Mouse (Mus musculus) lung, postnatal 10 days (tissue): Measurements from ENCODE around the gene Dock2.
A peak's percentile ranks its signal among the peaks of the same experiment; 100 is the strongest.

Experiments used
- DNase-seq: peaks from one replicate; pipeline ENCODE4 v3.0.0; 2021

Gene Dock2

DNA sequence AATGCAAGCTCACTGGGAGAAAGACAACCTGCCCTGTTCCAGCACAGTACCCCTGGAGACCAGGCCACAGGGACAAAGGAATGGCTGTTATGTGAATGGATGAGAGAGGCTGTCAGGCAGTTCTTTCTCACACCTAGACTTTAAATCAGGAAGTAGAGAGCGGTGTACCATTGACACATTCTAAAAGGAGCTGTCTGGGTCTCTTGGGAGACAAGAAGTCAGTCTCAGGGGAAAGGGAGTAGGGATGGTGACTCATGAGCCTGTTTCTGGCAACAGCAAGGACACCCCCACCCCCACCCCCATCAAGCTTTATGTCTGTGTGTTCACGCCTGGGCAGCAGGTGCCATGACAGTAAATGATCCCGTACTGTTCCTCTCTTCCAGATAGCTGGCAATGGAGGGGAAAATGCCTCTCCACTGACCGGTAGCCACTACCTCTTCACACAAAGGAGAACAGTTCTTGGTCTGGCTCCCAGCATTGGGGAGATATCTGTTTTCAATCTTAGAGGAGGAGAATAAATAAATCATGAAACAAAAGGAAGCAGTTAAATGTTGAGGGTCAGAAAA is 439.9 kb downstream of the Dock2 start:
- DNase-seq: no peak

DNA sequence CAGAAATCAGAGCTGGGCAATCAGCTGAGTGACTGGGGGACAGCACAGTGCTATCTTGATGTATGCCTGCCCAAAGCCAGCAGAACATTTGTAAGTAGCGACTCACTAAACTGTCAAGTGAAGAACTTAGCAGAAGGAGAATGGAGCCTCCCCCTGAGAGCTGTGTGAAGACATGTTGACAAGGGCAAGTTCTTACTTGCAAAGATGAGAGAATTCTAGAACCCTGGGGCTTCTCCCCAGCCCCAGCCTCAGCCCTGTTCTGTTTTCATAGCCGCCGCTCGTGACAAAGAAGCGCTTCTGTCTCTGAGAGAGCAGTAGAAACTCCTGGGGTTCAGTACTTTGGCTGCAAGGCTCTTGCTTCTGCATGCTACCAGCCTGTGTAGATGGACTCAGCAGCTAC is 444.0 kb downstream of the Dock2 start:
- no peak for DNase-seq

DNA sequence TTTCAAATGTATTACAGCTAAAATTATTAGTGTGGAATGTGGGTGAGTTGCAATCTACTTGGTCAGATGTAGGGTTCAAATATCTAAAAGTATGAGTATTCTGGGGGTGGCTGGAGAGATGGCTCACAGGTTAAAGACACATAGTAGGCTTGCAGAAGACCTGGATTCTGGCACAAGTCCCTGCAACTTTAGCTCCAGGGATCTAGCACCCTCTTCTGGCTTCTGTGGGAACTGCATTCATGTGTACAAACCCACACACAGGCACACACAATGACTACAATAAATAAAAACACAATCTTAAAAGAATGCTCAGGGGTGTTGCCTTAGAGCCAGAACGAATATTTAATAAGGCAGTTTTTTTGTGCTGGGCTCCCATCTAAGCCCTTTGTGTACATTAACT is 445.8 kb downstream of the Dock2 start:
- DNase-seq: no peak

DNA sequence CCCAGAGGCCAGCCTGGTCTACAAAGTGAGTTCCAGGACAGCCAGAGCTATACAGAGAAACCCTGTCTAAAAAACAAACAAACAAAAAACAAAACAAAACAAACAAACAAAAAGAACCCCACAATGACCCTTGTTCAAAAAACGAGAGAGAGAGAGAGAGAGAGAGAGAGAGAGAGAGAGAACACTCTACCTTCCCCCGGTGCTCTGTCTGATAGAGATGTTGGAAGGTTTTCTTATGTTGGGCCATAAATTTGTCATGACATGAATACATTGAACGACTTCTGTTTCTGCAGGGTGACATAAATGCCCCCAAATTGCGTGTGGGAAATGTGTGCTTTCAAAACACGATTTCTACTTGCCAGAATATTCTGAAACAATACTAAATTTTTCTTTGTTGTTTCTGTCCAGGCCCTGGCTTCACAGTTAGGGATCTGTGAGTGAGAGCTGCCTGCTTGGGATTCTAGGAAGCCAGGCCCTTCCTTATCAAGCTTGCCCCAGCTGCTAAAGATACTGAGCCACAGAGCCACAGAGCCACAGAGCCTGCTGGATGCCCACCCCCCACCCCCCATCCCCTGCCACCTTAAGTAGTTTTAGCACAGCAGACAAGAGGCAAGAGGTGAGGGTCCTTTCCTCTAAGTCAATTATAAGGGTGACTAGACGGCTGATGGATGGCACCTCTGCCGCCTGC is 451.2 kb downstream of the Dock2 start:
- DNase-seq: no peak

DNA sequence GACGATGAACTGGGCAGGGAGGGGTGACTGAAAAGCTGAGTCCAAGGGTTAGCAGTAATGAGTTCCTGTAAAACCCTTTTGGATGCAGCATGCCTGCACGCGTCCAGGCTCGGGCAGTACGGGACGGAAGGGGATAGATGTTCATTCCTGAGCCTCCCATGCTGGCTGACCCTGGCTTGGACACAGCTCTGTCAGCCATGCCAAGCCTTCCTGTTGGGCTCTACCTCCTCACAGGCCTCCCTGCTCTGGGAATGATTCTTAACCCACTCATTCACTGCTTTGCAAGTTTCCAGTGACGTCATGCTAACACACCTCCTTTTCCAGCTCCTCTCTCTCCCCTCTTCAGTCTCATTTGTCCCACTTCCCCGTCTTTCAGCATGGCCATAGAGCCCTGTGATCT is 460.0 kb downstream of the Dock2 start:
- no peak for DNase-seq

DNA sequence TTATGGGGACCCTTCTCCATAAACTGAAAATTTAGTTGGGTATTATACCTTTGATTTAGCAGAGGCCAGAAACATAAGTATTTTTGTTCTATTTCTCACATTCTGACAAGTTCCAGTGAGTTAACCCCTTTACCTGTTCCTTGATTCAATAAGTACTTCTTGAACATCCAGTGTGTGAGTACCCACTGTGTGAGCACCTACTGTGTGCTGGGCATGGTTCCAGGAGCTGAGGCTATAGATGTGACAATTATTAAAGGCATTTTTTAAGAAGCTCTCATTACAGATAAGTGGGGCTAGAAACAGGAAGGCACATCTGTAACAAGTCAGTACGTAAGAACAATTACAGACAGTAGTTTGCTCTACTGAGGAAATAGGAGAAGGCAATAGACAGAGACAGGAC is 464.4 kb downstream of the Dock2 start:
- DNase-seq: no peak

DNA sequence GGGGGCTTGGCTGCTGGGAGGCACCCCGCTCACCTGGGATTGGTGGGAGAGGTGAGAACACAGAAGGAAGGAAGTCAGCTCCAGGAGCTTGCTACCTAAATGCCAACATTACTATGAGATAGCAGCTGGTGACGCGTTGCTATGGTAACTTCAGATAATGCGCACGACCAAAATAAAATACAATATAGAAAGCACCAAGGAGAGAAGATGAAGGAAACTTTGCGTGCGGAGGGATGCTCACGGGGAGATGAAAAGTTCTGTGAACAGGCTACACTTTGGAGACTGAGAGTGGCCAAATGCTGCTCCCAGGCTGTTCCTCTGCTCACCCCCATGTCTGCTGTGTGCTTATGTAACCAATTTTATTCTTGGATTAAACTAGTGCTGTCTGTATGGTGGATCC is 466.7 kb downstream of the Dock2 start:
- no peak for DNase-seq

DNA sequence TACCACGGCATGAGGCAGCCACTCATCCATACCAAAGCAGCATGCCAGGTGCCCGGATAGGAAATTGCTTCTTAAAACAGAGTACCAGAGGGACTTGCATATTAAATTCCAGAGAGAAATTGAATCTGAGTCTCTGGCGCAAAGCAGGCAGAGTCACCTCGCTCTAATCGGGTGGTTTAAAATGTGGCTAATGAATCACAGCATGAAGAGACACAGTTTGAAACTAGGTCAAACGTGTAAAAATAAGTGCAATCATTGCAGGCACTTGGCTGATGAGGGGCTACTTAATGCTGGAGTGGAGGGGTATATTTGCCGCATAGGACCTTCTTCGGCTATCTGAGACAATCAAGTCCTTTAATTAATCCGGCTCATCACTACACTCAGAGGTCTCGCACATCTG is 467.5 kb downstream of the Dock2 start:
- DNase-seq: no peak

DNA sequence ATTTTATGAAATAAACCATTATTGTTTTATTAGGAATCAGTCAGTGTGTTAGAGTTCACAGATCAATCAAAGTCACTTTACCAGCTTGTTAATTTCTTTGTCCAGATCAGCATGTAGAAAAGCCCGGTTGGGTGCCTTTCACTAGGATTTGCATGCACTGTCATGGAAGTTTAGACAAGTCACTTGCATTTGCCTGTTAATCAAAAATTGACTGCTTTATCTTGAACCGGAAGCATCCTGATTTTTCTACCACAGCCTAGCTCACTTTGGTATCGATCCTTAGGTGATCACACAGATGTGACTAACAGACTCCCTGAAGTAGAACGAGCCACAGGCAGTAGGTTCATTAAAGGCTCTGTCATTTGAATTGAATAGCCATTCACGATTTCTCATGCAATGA is 468.3 kb downstream of the Dock2 start:
- no peak for DNase-seq

DNA sequence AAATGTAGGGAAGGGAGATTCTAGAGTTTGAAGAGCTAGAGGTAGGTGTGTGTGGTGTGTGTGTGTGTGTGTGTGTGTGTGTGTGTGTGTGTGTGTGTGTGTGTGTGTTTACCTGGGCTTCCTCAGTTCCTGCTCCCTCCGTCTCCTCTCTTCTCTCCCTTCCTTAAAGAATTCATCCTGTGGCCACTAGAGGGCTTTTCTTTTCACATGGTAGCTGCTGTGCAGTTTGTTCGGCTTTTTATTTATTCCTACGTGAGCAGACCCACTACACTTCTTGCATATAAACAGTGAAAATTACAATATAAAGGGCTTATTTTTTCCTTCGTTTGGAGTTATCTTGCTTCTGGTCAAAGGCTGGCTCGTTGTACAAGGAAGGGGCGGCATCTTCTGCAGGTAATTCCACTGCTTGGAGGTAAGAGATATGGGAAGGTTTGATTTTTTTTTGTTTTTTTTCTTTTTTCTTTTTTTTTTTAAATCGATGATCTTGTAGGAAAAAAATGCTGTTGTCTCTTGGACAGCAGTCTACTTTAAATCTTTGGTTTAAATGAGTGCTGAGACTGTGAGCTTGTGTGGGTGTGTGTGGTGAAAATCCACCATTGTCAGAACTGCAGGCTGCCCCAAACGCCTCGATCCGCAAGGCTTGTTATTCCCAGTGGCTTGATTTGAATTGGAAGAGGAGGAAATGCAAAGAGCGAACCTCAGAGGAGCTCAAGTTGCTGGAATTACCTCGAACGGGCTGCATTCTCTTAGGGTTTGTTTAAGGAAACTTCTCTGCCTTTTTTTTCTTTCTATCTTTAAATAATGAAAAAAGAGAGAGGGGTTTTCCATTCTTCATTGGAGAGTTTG is 468.9 kb downstream of the Dock2 start, which contains the start of gene Fam196b:
TSS of gene Fam196b (plus strand) at position 289 of the 846 bp plus-strand sequence.
- DNase-seq: peak; percentile 36

DNA sequence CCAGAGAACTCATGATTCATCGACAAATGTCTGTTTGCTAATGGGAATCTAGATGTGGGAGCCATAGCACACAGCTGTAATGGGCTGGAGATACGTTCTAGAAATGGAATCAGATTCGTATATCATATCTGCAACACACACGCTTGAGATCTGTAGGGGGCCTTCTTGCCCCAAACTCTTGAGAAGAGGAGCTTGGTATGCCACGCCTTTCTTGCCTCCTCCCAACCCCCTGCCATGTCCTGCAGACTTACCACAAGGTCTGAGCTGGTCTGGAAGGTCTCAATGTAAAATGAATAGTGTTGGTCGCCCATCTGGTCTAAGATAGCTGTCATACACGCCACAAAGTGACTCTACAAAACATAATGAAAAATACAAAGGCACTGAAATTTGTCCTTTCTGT is 471.5 kb downstream of the Dock2 start:
- DNase-seq: no peak

DNA sequence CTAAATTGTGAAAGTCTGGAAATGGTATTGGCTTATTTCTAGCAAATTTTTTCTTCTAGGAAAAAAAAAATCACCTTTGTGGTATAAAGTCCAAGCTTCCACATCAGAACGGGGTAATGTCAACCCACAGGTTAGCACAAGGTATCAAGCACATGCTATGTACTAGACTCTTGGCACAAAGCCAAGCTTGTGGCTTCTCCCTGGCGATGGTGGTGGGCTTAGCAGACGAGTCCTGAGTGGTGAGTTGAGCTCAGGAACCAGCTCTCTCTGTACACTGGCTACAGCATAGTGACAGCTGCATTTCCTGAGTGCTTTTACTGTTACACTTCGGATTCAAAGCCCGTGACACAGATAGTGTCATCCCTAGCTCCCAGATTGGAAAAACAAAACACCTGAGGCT is 472.0 kb downstream of the Dock2 start:
- DNase-seq: no peak

DNA sequence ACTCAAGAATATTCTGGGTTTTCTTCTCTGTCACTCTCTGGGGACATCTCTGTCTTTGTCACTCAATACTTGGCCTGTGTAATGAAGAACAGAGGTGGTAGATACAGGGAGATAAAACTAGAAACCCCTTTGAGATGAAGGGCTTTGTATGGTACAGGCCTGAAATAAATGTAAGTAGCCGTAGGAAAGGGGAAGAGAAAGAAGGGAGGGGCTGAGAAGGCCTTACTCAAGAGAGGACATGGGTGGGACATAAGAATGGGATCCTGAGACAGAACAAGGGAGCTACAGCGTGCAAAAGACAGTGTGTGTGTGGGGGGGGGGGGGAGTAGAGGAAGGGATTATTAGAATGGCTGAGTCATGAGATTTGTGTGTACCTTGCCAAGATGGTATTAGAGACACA is 474.3 kb downstream of the Dock2 start:
- no peak for DNase-seq

DNA sequence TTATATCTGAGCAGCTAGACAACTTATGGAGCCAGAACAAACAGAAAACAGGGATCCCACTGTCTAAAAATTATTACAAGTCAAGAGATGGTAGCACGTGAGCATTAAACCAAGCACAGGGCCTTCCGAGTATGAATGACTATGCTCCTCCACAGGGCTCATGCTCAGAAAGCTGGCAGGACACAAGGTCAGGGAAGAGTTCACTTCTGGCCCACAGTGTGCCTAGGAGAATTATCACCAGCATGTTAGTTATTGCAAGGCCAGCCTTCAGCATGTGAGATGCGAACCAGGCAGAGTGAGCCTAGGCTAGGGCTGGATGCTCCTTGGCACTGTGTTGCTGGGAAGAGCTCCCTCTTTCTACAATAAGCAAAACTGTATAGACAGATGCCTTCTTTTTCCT is 475.0 kb downstream of the Dock2 start:
- no peak for DNase-seq

DNA sequence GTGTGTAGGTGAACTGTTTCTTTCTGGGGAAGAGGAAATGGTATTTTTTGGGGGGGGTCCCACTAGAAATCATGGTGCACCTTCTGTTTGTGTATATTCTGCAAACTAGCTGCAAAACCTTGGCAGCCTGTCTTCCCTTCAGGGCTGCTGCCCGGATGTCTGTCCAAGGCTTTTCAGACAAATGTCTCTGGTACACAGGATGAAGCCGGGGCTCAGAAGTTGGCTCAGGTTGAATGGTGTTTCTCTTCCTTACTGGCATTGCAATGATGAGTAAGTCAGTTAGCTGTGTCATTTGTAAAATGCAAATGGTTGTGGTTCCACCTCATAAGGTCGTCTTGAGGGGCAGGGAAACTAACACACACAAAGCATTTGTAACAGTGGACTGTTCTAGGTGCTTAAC is 477.5 kb downstream of the Dock2 start:
- DNase-seq: no peak

DNA sequence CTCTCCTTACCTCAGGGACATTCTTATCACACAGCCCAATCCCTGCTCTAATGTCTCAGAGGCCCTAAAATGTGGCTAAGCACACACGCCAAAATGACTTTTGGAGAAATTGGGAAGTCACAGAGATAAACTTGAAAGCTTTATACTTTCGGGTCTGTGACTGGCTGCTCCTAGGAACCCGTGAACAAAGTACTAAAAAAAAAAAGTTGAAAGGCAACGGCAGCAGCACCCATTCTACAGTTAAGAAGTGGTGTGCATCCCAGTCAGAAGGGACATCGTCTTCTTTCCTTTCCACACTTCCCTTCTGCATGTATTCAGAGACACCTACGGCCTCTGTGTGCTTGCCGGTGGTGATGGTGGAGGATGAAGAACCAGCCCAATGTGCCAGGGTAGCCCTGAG is 483.6 kb downstream of the Dock2 start:
- no peak for DNase-seq

DNA sequence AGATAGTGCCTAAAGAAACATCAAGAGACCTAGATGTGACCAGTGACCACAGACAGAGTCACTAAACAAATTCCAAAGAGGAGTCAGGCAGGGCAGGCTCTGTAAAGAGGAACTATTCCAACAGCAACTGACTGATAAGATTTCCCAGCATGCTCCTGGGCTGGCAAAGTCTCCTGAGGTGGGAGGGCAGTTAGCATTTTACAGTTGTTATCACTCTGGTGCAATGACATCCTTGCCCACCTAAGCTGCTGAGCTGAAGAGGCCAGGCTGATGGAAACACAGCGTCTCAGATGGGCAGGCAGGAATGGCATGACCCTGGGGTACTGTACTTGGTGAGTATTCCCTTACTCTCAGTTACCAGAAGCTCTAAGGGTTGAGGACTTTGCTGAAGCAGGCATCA is 484.1 kb downstream of the Dock2 start:
- no peak for DNase-seq

DNA sequence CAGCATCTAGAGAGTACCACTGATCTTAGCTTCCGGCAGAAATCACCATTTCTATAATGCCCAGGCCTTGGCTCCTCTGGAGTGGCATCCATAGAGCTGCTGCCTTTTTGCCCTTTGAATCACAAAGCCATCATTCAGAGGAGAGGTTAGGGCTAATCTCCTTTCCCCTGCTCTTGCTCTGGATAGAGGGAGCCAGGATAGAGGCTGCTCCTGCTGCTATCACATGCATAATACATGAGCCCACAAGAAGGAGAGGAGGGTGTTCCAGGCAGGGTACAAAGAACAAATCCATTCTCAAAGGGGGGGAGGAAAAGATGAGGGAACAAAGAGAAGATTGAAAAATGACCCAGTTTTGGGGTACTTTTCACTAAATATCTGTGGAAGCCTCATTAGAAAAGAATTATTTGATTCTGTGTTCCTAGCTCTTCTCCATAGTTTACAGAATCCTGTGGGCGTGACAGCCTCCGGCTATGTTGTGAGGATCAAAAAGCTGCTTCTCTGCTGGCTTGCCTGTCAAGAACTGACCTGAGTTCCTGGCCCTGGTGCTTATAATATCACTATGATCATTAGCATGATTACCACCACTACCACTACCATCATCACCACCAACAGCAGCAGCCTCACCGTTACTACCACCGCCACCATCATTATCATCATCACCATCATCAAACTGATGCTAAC is 485.9 kb downstream of the Dock2 start:
- no peak for DNase-seq

DNA sequence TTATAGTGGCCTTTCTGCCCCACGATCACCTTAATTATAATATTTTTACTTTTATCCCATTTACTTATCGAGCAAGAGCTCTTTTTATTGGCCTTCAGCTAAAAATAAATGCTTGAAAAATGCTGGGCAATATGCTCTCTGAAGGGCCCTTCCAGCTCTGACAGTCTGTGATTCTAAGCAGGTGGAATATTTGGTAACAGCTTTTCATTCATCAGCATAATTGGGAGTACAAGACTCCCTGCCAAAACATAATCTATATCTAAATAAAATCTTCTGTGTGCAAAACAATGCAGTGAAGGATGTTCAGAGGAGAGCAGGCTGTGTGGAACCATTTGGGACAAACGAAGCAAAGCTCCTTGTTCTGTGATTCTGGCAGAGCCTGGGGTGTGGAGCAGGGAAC is 492.4 kb downstream of the Dock2 start:
- DNase-seq: no peak

DNA sequence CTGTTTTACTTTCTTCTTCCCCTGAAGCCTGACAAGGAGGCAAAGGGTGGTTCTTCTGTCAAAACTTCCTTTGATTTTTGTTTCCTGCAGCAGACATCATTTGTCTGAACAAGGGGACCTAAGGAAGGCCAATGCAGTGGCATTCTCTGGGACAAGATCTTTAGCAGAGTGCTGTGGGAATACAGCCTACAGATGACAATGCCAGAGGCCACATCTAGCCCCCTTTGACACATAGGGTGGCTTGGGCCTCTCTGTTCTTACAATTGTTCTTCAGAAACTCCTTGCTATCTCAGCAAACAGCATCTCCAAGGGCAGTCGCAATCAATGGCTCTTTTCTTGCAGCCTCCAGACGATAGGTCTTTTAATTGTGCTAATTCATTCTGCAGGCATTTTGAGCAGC is 493.0 kb downstream of the Dock2 start:
- no peak for DNase-seq

DNA sequence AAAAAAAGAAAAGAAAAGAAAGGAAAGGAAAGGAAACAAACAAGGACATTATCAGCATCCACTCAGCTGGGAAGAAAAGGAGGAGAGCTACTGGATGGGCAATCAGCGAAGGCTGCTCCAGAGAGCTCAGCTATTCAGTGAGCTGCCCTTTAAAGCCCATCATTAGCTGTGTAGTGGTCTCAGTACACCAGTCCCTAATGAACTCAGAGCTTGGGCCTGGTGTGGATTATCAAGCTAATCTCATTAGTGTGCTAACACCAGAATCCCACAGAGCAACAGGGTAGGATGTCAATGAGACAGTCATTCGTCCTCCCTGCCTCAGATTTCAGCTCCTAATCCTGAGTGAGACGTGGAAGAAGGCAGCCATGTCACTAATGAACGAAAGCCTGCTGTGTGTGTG is 493.4 kb downstream of the Dock2 start:
- DNase-seq: no peak

DNA sequence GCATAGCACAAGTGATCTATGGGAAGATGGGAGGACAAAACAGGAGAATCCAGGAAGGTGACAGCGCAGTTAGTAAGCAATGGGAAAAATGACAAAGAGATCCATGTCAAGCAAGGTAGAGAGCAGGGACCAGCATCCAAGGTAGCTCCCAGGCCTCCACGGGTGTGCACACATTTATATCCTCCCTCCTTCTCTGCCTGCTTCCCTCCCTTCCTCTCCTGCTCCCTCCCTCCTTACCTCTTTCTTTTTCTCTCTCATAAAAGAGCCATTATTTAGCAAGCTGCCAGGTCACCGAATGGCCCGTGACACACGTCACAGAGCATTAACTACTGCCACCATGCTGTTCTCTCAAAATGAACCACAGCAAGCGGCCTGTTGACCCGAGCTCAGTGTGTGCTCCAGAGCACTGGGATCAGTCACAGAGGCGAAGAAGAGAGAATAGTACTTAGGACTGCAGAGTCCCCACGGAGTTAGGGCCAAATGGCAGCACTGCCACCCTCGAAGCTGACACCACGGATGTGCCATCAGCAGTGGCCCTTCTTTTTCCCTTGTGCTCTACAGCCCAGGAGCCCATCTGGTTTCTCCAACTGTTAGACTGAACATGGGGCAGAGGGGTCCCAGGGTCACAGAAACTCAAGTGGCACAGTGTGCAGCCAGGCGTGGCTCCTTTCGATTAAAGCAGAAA is 499.4 kb downstream of the Dock2 start:
- DNase-seq: no peak

DNA sequence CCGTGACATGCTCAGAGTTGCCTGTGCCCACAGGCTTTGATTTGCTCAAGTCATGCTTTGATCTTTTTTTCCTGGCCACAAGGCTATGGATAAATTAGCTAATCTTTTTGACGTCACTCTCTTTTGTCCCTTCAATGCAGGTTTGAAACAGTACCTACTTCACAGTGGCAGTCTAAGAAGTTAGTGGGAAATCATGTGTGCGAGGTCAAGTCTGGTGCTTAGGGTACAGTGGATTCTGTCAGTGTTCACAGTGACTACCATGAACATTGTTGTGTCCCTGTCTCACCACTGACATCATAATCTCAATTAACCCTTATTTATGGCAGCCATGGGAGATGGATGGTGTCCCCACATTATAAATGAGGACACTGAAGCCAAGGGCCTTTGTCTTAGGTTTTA is 506.6 kb downstream of the Dock2 start:
- DNase-seq: no peak
